Mouse (Mus musculus) spleen, adult 2 months (tissue): ENCODE data around the gene Scaf11. TPM values are rescaled to one million over a fixed set of nuclear protein-coding genes. Genes with fewer than 3 reads are reported as not detected.

Source experiments
- DNase-seq, 2 experiments: peaks; one replicate each; pipeline versions ENCODE4 v3.0.0 to v3.0.0-alpha.2; 2012 to 2021; ENCODE audit warnings: low spot score in 2 of 2, low read depth in 1 of 2
- H3K27ac ChIP-seq: fragments of 200-500 bp; 2 replicates; pipeline ENCODE4 v1.5.1; 2012; ENCODE audit warnings: low read length, inconsistent platforms; ENCODE audit not compliant: insufficient read depth
- H3K27me3 ChIP-seq: fragments of 200-500 bp; 2 replicates; pipeline ENCODE4 v1.6.1; 2012; ENCODE audit warnings: mild to moderate bottlenecking, moderate library complexity, low read length, inconsistent platforms; ENCODE audit not compliant: control insufficient read depth, insufficient read depth
- H3K36me3 ChIP-seq: fragments of 200-500 bp; 2 replicates; pipeline ENCODE4 v1.6.1; 2012; ENCODE audit warnings: mild to moderate bottlenecking, low read length, inconsistent platforms; ENCODE audit not compliant: control insufficient read depth, insufficient read depth
- H3K4me1 ChIP-seq: fragments of 200-500 bp; 2 replicates; pipeline ENCODE4 v1.6.1; 2011; ENCODE audit warnings: inconsistent platforms; ENCODE audit not compliant: control insufficient read depth, insufficient read depth, insufficient read length
- H3K4me3 ChIP-seq: fragments of 200-500 bp; 2 replicates; pipeline ENCODE4 v1.5.1; 2011; ENCODE audit warnings: mild to moderate bottlenecking, inconsistent platforms; ENCODE audit not compliant: insufficient read depth, insufficient read length; ENCODE audit errors: extremely low read depth
- CTCF ChIP-seq: fragments of 200-500 bp; IDR thresholded peaks from 2 replicates; pipeline ENCODE4 v1.5.1; 2011; ENCODE audit warnings: mild to moderate bottlenecking, inconsistent platforms; ENCODE audit not compliant: insufficient read depth, insufficient read length, insufficient replicate concordance; ENCODE audit errors: extremely low read depth
- POLR2A ChIP-seq: fragments of 200-500 bp; IDR thresholded peaks from 2 replicates; pipeline ENCODE4 v1.6.1; 2011; ENCODE audit warnings: low read depth, low read length, inconsistent platforms
- whole genome bisulfite sequencing: fragments of 180-500 bp; shearing (Covaris S2); methylation state at CpG from one replicate; pipeline ENCODE4 v1.1.7; 2018; 5-methylcytosine and 5-hydroxymethylcytosine counted together
- polyA plus RNA-seq: library from polyadenylated mRNA; depleted of rRNA; stranded (reverse); fragments of >200 nt; gene quantifications from 2 replicates; pipeline ENCODE4 v1.2.3, GENCODE M21; 2012; rRNA removed

The Scaf11 gene
- polyA plus RNA-seq, 1 experiment: 16.3 TPM

DNA sequence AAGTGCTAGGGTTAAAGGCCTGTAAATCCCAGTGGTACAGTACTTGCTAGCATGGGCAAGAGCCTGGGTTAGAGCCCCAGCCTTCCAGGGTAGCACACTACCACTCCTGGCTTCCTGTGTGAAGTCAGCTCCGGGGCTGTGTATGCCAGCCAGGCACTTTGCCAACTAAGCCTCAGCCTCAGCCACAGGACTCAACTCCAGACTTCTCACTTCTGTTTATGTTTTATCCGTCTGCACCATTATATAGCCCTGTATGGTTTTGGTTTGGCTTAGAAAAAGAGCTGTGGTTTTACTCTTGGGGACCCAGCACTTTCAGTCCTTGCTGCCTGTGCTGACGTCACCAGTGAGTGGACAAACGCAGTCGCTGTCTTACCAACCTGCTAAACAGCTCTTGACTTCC is 83.4 kb downstream of the Scaf11 start:
- Histone ChIP-seq H3K36me3 (peaks cover 16% of the 10 kb centered on the region), H3K27me3 (no peaks in the 10 kb centered on the region), H3K4me1 (no peaks in the 10 kb centered on the region), H3K4me3 (no peak overlapping the region), H3K27ac (no peak overlapping the region)
- no peak for DNase-seq
- WGBS: 34% methylated on average over 5 of the region's 5 CpGs
- TF ChIP-seq CTCF: no peak
- no peak for TF ChIP-seq POLR2A

GRCm38 (mm10) chr15:96376214-96376613 is 84.4 kb downstream of the Scaf11 start:
- Histone ChIP-seq H3K27ac (no peak overlapping the region), H3K27me3 (no peaks in the 10 kb centered on the region), H3K36me3 (peaks cover 23% of the 10 kb centered on the region), H3K4me1 (no peaks in the 10 kb centered on the region), H3K4me3 (no peak overlapping the region)
- 91% methylated on average over 2 of the region's 2 CpGs for WGBS
- TF ChIP-seq CTCF: no peak
- DNase-seq: no peak

GRCm38 (mm10) chr15:96373161-96373560 is 87.5 kb downstream of the Scaf11 start:
- peaks cover 36% of the 10 kb centered on the region for H3K36me3 ChIP-seq
- H3K4me3 ChIP-seq: no peak overlapping the region
- H3K27me3 ChIP-seq: no peaks in the 10 kb centered on the region
- H3K27ac ChIP-seq: no peak overlapping the region
- H3K4me1 ChIP-seq: no peaks in the 10 kb centered on the region
- no peak for DNase-seq
- 85% methylated on average over 5 of the region's 5 CpGs for WGBS
- TF ChIP-seq CTCF (no peak), POLR2A (no peak)

DNA sequence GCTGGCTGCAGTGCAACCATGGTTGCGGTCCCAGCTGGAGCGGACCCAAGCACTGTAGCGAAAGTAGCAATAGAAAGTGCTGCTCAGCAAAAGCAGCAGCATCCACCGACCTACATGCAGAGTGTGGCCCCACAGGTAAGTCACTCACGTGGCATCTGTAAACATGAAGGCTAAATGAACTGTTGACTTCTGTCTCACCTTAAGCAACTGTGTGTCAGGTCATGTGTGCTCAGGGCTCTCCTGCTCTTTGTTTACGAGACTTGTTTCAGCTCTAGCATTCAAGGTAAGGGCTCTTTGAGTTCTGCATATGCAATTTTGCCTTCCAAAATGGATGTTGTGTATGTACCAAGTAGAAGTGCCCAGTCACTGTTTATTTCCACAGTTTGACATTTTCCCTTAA is 88.0 kb downstream of the Scaf11 start:
- Histone ChIP-seq H3K4me1 (no peaks in the 10 kb centered on the region), H3K4me3 (no peak overlapping the region), H3K36me3 (peaks cover 37% of the 10 kb centered on the region), H3K27me3 (no peaks in the 10 kb centered on the region), H3K27ac (no peak overlapping the region)
- 96% methylated on average over 6 of the region's 6 CpGs for WGBS
- no peak for TF ChIP-seq POLR2A
- DNase-seq: no peak

GRCm38 (mm10) chr15:96371311-96371710 is 89.3 kb downstream of the Scaf11 start:
- H3K4me3 ChIP-seq: no peak overlapping the region
- DNase-seq: no peak
- TF ChIP-seq CTCF: no peak
- TF ChIP-seq POLR2A: no peak
- H3K36me3 ChIP-seq: peaks cover 41% of the 10 kb centered on the region
- no peaks in the 10 kb centered on the region for H3K27me3 ChIP-seq
- H3K27ac ChIP-seq: no peak overlapping the region
- 98% methylated on average over 18 of the region's 18 CpGs for WGBS
- H3K4me1 ChIP-seq: no peaks in the 10 kb centered on the region

DNA sequence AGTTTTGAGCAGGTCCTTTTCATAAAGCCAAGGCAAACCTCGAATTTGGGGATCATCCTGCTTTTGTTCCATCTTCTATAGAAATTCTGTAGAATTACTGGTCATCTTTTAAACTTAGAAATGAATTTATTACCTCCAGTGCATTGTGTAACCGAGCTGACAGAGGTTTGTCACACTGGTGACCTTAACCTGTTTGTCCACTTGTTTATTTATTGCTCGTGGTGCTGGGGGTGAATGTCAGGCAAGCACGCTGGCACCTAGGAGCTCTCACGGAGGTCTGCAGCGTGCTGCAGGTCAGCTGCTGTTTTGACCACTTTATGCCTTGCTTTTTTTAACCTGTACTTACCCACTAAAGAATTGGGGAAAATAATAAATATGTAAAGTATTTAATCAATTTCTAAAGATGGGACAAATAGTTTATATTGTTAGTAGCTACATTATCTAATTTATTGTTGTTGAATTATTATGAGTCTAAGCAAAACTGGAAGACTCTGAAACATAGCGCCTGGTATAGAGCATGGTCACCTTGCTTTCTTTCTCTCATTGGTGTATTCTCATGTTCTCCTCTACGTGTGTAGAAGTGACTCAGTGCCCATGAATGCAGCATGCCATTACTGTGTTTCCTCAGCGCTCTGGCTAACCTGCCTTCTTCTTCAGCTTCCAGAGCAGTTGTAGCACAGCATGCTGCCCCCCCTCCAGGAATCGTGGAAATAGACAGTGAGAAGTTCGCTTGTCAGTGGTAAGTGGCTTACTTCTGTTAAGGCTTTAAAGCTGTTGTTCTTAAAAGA is 94.3 kb downstream of the Scaf11 start:
- TF ChIP-seq CTCF: no peak
- no peak for TF ChIP-seq POLR2A
- no peaks in the 10 kb centered on the region for H3K27me3 ChIP-seq
- no peak overlapping the region for H3K27ac ChIP-seq
- peaks cover 49% of the 10 kb centered on the region for H3K36me3 ChIP-seq
- 92% methylated on average over 11 of the region's 11 CpGs for WGBS
- no peak overlapping the region for H3K4me3 ChIP-seq
- no peak for DNase-seq
- no peaks in the 10 kb centered on the region for H3K4me1 ChIP-seq

GRCm38 (mm10) chr15:96365351-96365750 is 95.3 kb downstream of the Scaf11 start:
- H3K27me3 ChIP-seq: no peaks in the 10 kb centered on the region
- DNase-seq: no peak
- TF ChIP-seq POLR2A: no peak
- TF ChIP-seq CTCF: no peak
- H3K36me3 ChIP-seq: peaks cover 41% of the 10 kb centered on the region
- H3K4me3 ChIP-seq: no peak overlapping the region
- no peak overlapping the region for H3K27ac ChIP-seq
- 89% methylated on average over 3 of the region's 3 CpGs for WGBS
- no peaks in the 10 kb centered on the region for H3K4me1 ChIP-seq

Other genes with a start within 250 kb of the Scaf11 start
- gene Arid2, start 173.3 kb downstream of the Scaf11 start, polyA plus RNA-seq: 12.1 and 14.1 TPM in 2 replicates
- gene Slc38a1, start 182.1 kb upstream of the Scaf11 start, polyA plus RNA-seq: 44.4 and 61.5 TPM in 2 replicates
- gene Slc38a2, start 238.9 kb upstream of the Scaf11 start, polyA plus RNA-seq: 25.9 and 28.5 TPM in 2 replicates